8 mouse cellular contexts compared by ENCODE assay signal in the genomic region with DNA sequence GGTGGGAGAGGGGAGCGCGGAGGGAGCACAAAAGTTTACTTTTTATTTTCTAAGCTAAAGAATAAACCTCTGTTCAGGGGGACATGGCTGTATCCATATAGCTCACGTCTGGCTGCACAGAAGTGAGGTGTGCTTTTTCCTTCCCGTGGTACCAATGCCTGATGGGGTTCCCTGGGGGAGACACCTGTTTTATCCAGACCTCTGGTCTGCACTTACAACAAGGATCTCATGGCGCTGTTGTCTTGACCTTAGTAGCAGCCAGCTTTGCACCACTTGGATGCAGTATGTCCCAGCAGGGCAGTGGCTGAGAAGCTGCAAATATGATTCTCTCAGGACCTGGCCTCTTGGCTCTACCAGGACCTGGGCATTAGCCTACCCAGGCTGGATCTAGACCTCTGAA.
DNase-seq lines count a peak whose midpoint lies in the region; ATAC-seq and TF ChIP-seq lines count a peak whose summit lies in the region.

No protein-coding gene starts in this region.

- peak overlapping the region; percentile 67 for H3K4me2 ChIP-seq in embryonic facial prominence, embryonic 13.5 days
- peak overlapping the region; percentile 59 for H3K4me2 ChIP-seq in hindbrain, embryonic 13.5 days

- no peaks in the 10 kb centered on the region for H3K36me3 ChIP-seq in embryonic facial prominence, embryonic 13.5 days
- no peaks in the 10 kb centered on the region for H3K36me3 ChIP-seq in hindbrain, embryonic 13.5 days
- no peaks in the 10 kb centered on the region for H3K36me3 ChIP-seq in midbrain, embryonic 10.5 days

- intact Hi-C loops in left cerebral cortex, adult 2 months (cut with DNase I) = loop anchor here (2.0 kb wide), 2 partner anchors 294 to 816 kb away; no protein-coding TSS in a partner anchor
- intact Hi-C loops in left cerebral cortex, postnatal 10 days (cut with DNase I) = loop anchor here (5.0 kb wide), 1 partner anchor 345 kb away; no protein-coding TSS in a partner anchor

- no peak for TF ChIP-seq CTCF in left cerebral cortex, adult 2 months (IDR thresholded peaks at IDR 0.05)

- peak overlapping the region; percentile 32; the same call in 1 of the 2 replicates for H3K4me3 ChIP-seq in left cerebral cortex, adult 2 months
- peak overlapping the region; percentile 38 for H3K4me3 ChIP-seq in embryonic facial prominence, embryonic 13.5 days
- H3K4me3 ChIP-seq in hindbrain, embryonic 13.5 days = peak overlapping the region; percentile 26
- peak overlapping the region; percentile 49 for H3K4me3 ChIP-seq in midbrain, embryonic 10.5 days

- H3K27me3 ChIP-seq in embryonic facial prominence, embryonic 13.5 days = peaks cover 58% of the 10 kb centered on the region
- peaks cover 29% of the 10 kb centered on the region for H3K27me3 ChIP-seq in hindbrain, embryonic 13.5 days
- H3K27me3 ChIP-seq in midbrain, embryonic 10.5 days (ENCODE audit: low read depth, poor library complexity, severe bottlenecking) = peaks cover 19% of the 10 kb centered on the region

- no peak overlapping the region for H3K27ac ChIP-seq in left cerebral cortex, adult 2 months
- H3K27ac ChIP-seq in embryonic facial prominence, embryonic 13.5 days = peak overlapping the region; percentile 24; the same call in 1 of the 2 replicates
- H3K27ac ChIP-seq in hindbrain, embryonic 13.5 days = no peak overlapping the region
- H3K27ac ChIP-seq in midbrain, embryonic 10.5 days (replicated peaks) = peak overlapping the region; percentile 85

- WGBS in embryonic facial prominence, embryonic 13.5 days = 2% methylated on average over 5 of the region's 5 CpGs
- 2% methylated on average over 5 of the region's 5 CpGs for WGBS in hindbrain, embryonic 13.5 days
- 4% methylated on average over 5 of the region's 5 CpGs for WGBS in midbrain, embryonic 10.5 days

- DNase-seq in left cerebral cortex, adult 2 months (ENCODE audit: extremely low spot score in 1 of 2, low spot score in 2 of 2) = peak in 1 of 2 experiments; percentile 11
- no peak for DNase-seq in left cerebral cortex, postnatal 10 days (ENCODE audit: extremely low spot score in 1 of 2, low spot score in 2 of 2)
- DNase-seq in midbrain, embryonic 10.5 days (ENCODE audit: low spot score) = no peak
- DNase-seq in c-Kit-positive CD71-positive TER-119-positive erythroid progenitor cells, embryonic 14.5 days (ENCODE audit: low spot score) = no peak
- DNase-seq in adrenal gland, adult (ENCODE audit: inconsistent age in 2 of 2, low spot score in 1 of 2) = no peak
- DNase-seq in MN1 (ENCODE audit: low spot score) = no peak

- peaks cover 15% of the 10 kb centered on the region for H3K4me1 ChIP-seq in embryonic facial prominence, embryonic 13.5 days
- H3K4me1 ChIP-seq in hindbrain, embryonic 13.5 days (replicated peaks) = peaks cover 26% of the 10 kb centered on the region
- H3K4me1 ChIP-seq in midbrain, embryonic 10.5 days = peaks cover 34% of the 10 kb centered on the region

- H3K9ac ChIP-seq in embryonic facial prominence, embryonic 13.5 days = peak overlapping the region; percentile 44; the same call in 1 of the 2 replicates
- peak overlapping the region; percentile 55; the same call in 1 of the 2 replicates for H3K9ac ChIP-seq in hindbrain, embryonic 13.5 days

- ATAC-seq in embryonic facial prominence, embryonic 13.5 days (ENCODE audit: insufficient number of reproducible peaks, insufficient read depth, low FRiP score, low TSS enrichment, low read depth) = peak; percentile 11; the same call in 1 of the 2 replicates
- peak; percentile 44 for ATAC-seq in hindbrain, embryonic 13.5 days (ENCODE audit: low FRiP score)

- no peaks in the 10 kb centered on the region for H3K9me3 ChIP-seq in embryonic facial prominence, embryonic 13.5 days
- H3K9me3 ChIP-seq in hindbrain, embryonic 13.5 days = no peaks in the 10 kb centered on the region
- H3K9me3 ChIP-seq in midbrain, embryonic 10.5 days (replicated peaks) = no peaks in the 10 kb centered on the region

Comparison
In these comparisons a context has a peak if more than half of its experiments do, and no peak if none do; other contexts are left out.
1. H3K27ac ChIP-seq: peak in embryonic facial prominence, embryonic 13.5 days (single experiment) and midbrain, embryonic 10.5 days (single experiment); none in left cerebral cortex, adult 2 months (single experiment) and hindbrain, embryonic 13.5 days (single experiment).
2. Peak in every context shown above with its lines, with median percentiles within 50 percentile points of each other: H3K4me3 ChIP-seq.